Comparison of ENCODE assay signal across 15 mouse cellular contexts in genomic region chr2:33065610-33066009, GRCm38 (mm10).
"Had no signal": no experiment of that assay in that cellular context is flagged by ENCODE, and none has a peak within 500 bp of the region (broad histone marks: within the 10 kb centered on the region; RNA-seq: fewer than 3 reads in every experiment).

No protein-coding gene starts in this region.

- H3K4me3 ChIP-seq: left cerebral cortex, adult 2 months; limb, embryonic 10.5 days; liver, embryonic 15.5 days; lung, embryonic 15.5 days; midbrain, embryonic 10.5 days; midbrain, embryonic 15.5 days; neural tube, embryonic 13.5 days had no signal

- ATAC-seq: midbrain, embryonic 15.5 days had no signal

- H3K27ac ChIP-seq: left cerebral cortex, adult 2 months; limb, embryonic 10.5 days; liver, embryonic 15.5 days; lung, embryonic 15.5 days; midbrain, embryonic 10.5 days; midbrain, embryonic 15.5 days; neural tube, embryonic 13.5 days had no signal

- H3K9ac ChIP-seq: liver, embryonic 15.5 days; lung, embryonic 15.5 days; midbrain, embryonic 15.5 days; neural tube, embryonic 13.5 days had no signal

- H3K27me3 ChIP-seq: liver, embryonic 15.5 days; lung, embryonic 15.5 days; midbrain, embryonic 15.5 days; neural tube, embryonic 13.5 days had no signal

- H3K4me1 ChIP-seq: limb, embryonic 10.5 days; liver, embryonic 15.5 days; lung, embryonic 15.5 days; midbrain, embryonic 15.5 days; neural tube, embryonic 13.5 days had no signal

- DNase-seq: kidney, adult 11 months; kidney, postnatal 25 days; retina, postnatal 1 day; right cerebral cortex, postnatal 4 days; spleen, adult 18-20 months; thymus, adult 18-20 months; thymus, postnatal 14 days had no signal

- H3K4me2 ChIP-seq: liver, embryonic 11.5 days; liver, embryonic 15.5 days; lung, embryonic 15.5 days; midbrain, embryonic 15.5 days; neural tube, embryonic 13.5 days had no signal

- H3K9me3 ChIP-seq: limb, embryonic 10.5 days; liver, embryonic 15.5 days; lung, embryonic 15.5 days; midbrain, embryonic 10.5 days; midbrain, embryonic 15.5 days; neural tube, embryonic 13.5 days had no signal

- H3K36me3 ChIP-seq: limb, embryonic 10.5 days; liver, embryonic 15.5 days; lung, embryonic 15.5 days; midbrain, embryonic 10.5 days; midbrain, embryonic 15.5 days; neural tube, embryonic 13.5 days had no signal
